Mouse (Mus musculus) lung, postnatal 0 days (tissue): ENCODE results near the gene Clcn6.

Experiments
- CTCF ChIP-seq: IDR thresholded peaks from 2 replicates; pipeline ENCODE4 v1.5.1; 2016; ENCODE audit warnings: antibody characterized with exemption, mild to moderate bottlenecking
- EP300 ChIP-seq: IDR thresholded peaks from 2 replicates; pipeline ENCODE4 v1.6.1; 2016; ENCODE audit warnings: antibody characterized with exemption, mild to moderate bottlenecking, control low read depth

GRCm38 (mm10) chr4:148041611-148042191, 3.1 kb upstream of the Clcn6 start:
- no peak for TF ChIP-seq CTCF
- TF ChIP-seq EP300, result no peak
